Mouse (Mus musculus): Measurements from ENCODE around the gene Hoxd4.

GRCm38 (mm10) chr2:74739869-74740268 lies 28.1 kb downstream of the Hoxd4 start:
- TF ChIP-seq CTCF (IDR thresholded peaks at IDR 0.05) (no peak), POLR2A (IDR thresholded peaks at IDR 0.05; ENCODE audit: insufficient read depth, low read depth, low read length) (no peak), EP300 (IDR thresholded peaks at IDR 0.05; ENCODE audit: insufficient read depth, low read depth, low read length) (no peak)

Data from heart, adult 2 months (tissue).